Mouse (Mus musculus) gastrocnemius, postnatal 4 days (tissue): ENCODE results near the gene Vmn2r33. TPM values are rescaled to one million over a fixed set of nuclear protein-coding genes. Genes with fewer than 3 reads are reported as not detected.
"Not testable (repeated sequence)": the region's sequence is repeated elsewhere in the genome, so short reads cannot be mapped to it uniquely, and the experiment has no call there.

Experiments used
- DNase-seq, 2 experiments: peaks; one replicate each; pipeline ENCODE4 v3.0.0; 2021 to 2022; ENCODE audit warnings: low spot score in 2 of 2, mixed read lengths in 2 of 2
- long read RNA-seq, 2 experiments: library from polyadenylated mRNA; stranded (forward); transcript quantifications; one replicate each; pipeline ENCODE4 v2.0.0; 2021
- total RNA-seq, 2 experiments: library from RNA; stranded (reverse); gene quantifications; 2 replicates each; pipeline ENCODE4 v1.2.3; 2021

Gene Vmn2r33
- total RNA-seq, result not detected
- long read RNA-seq, experiment 1, result 0 reads
- long read RNA-seq, experiment 2, result 0 reads

DNA sequence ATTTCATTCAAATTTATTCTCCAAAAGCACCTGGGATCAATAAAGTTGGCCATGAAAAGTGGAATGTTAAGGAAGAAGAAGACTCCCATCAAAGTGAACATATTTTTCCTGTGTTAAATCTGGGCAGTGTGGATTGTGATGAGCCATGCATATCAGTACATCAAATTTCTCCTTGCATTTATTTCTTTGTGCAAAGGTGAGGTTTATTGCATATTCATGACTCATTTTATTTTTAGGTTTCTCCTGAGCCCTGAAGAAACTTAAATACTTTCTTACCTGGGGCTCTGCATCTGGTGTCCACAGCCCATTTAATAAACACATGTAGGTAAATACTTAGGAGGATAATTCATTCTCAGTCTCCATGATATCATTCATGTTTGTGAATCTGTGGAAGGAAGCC, at the start of gene Vmn2r33:
Vmn2r33 (minus strand) TSS at position 101 of the 400 bp plus-strand sequence.
- not testable (repeated sequence) for DNase-seq

Other genes starting within 250 kb of the Vmn2r33 start
- gene Vmn2r30, start 229.2 kb downstream of the Vmn2r33 start, total RNA-seq, result not detected
- not detected for gene Gm45783, start 192.2 kb downstream of the Vmn2r33 start, total RNA-seq
- gene Vmn2r31, start 167.1 kb downstream of the Vmn2r33 start, total RNA-seq, result not detected
- not detected for gene Vmn2r32, start 86.8 kb downstream of the Vmn2r33 start, total RNA-seq
- not detected for gene Vmn2r34, start 122.7 kb upstream of the Vmn2r33 start, total RNA-seq